Mouse (Mus musculus) 3134 (cell line): ENCODE data around the gene Camk1d.
"Not testable (repeated sequence)": the region's sequence is repeated elsewhere in the genome, so short reads cannot be mapped to it uniquely, and the experiment has no call there.

Experiments
- DNase-seq: peaks from one replicate; pipeline ENCODE4 v3.0.0-alpha.2; 2011; ENCODE audit warnings: low spot score; ENCODE audit not compliant: insufficient read length; ENCODE audit errors: extremely low read depth

Gene Camk1d

GRCm38 (mm10) chr2:5584318-5585027 lies 129.8 kb downstream of the Camk1d start:
- no peak for DNase-seq

DNA sequence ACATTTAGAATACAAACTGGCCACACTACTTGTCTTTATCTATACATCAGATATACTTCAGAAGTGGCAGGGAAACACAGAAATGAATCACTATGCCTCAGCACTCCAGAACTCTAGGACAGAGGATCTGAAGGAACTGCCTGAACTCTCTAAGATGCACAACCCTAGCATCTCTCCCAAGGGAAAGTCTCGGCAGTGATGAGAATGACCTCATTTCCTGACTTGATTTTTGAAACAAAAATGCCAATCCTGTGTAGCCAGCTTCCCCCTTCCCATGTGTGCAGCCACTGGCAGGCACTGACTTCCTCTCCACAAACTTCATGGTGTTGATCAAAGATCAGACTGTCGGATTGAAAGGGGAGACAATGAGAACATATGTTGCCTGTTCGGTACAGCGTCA lies 134.9 kb downstream of the Camk1d start:
- DNase-seq: peak; percentile 8

GRCm38 (mm10) chr2:5577399-5578129 lies 136.8 kb downstream of the Camk1d start:
- DNase-seq: no peak

- DNase-seq: no peak
These were observed 141.9 kb downstream of the Camk1d start for GRCm38 (mm10) chr2:5572314-5573006.

DNA sequence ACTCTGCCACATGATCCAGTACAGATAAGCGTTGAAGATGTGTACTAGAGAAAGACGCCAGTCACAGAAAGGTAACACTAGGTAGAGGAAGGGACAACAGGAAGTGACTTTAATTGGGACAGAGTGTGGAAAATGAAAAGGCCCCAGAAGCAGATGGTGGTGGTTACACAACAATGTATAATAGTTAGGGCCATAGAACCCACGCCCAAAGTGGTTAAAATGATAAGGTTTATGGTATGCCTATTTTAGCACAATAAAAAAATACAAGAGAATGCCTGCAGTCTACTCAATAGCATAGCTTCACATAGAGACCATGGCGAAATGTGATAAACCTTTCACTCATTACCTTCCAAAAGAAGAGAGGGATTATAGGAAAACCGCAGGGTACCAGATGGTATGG lies 147.7 kb downstream of the Camk1d start:
- DNase-seq: no peak

DNA sequence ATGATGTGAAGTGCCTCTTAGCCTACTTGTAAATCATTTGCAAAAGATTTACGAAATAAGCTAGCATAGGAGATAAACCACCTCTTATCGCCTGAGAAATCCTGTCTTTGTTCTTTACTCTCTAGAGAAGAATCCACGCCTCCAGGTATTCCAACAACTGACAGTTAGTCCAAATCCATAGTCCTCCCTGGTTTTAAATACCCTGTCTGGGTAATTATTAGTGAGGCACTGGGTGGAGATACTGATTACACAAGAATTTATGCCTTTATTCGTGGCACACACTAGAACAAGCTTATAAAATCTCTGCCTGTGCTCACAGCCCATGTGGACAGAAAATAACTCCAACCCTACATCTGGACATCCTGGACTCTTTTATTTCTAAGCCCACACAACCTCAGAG lies 150.6 kb downstream of the Camk1d start:
- no peak for DNase-seq

- no peak for DNase-seq
These were observed 152.9 kb downstream of the Camk1d start for GRCm38 (mm10) chr2:5561446-5561845.

GRCm38 (mm10) chr2:5553264-5553663 lies 161.1 kb downstream of the Camk1d start:
- peak; percentile 27 for DNase-seq

DNA sequence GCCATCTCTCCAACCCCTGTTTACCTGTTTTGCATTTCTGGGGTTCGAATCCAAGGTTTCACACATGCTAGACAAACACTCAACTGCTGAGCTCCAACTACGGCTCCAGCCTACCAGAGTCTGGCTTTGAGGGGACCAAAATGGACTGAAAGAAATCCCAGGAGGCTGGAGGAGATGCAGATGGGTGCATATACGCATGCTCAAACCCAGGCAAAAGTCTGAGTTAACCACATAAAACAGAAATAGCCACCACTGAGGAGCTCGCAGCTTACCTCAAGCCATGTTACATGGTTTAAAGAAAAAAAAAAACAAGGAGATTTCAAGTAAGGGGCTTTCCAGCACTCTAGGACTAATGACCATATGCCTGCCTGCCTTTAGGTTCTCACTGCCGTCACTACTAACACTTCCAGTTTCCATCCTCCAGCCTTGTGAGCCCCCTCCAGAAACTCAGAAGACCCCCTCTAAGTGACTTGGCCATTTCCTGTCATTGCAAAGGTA lies 162.5 kb downstream of the Camk1d start:
- DNase-seq: no peak

- no peak for DNase-seq
These were observed 165.0 kb downstream of the Camk1d start for GRCm38 (mm10) chr2:5549334-5549733.

DNA sequence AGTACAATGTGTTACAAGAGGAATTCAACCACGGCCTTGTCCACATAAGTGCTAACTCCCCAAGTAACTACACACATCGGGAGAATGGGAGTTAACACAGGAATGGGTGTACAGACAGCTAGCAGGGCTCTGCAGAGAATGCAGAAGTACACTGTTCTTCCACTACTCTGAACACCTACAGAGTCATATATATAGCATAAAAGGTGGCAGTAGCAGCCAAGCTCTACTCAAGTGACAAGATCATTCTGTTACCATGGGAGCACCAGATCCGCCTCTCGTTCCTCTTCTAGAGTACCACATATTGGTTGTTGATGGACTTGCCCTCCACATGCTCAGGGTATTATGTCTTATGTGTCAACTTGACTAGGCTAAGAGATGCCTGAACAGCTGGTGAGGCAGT lies 165.4 kb downstream of the Camk1d start:
- no peak for DNase-seq

DNA sequence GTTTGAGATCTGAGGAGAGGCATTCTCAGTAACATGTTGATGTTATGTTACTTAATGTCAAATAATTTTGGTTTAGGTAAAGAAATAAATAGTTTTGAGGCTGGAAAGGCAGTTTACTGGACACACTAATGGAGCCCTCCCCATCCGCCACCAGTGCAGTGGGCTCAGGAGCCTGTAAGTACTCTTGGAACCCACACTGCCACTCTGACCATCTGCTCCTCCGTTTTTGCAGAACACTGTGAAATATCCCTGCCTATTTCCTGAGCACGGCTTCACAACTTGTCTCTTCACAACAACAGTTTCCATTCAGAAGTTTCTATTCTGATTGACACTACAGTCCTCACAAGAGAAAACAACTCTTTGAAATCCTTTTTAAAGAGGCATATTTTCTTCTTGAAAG lies 173.4 kb downstream of the Camk1d start:
- no peak for DNase-seq

- DNase-seq: not testable (repeated sequence)
These were observed 174.4 kb downstream of the Camk1d start for GRCm38 (mm10) chr2:5539894-5540293.

DNA sequence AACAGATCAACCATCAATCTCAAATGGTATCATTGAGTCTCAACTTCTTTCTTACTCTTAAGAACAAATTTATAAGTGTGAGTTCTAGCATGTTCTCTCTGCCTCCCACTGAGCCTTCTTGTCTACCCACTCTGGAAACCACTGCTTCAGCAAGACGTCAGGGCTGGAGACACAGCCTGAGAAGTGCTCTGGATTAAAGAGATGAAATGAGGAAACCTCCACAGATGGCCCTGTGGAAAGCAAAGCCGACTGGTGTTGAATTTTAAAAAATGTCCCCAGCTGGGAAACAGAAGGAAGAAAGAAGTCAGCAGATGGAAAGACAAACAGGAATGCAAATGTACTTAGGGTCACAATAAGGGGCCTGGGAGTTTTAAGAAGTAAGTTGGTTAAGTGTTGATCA lies 180.4 kb downstream of the Camk1d start:
- no peak for DNase-seq

GRCm38 (mm10) chr2:5529992-5530391 lies 184.3 kb downstream of the Camk1d start:
- no peak for DNase-seq

- no peak for DNase-seq
These were observed 195.1 kb downstream of the Camk1d start for GRCm38 (mm10) chr2:5519221-5519669.

DNA sequence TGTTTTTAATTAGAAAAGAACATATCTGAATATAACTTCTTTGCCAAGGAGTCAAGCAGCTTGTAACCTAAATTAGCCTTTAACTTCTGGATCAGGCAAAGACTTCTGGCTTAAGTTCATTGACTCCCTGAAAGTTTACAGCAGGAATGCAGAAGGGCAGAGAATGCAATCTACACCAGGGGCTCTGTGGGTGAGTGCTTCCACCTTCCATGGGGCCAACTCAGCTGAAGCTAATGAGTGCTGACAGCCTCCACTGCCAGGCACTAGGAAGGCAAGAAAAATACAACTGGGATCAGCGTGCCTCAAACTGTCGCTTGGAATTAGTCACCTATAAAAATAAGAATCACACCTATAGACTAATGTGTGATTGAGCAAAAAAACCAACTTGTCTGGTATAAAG lies 199.2 kb downstream of the Camk1d start:
- DNase-seq: no peak

GRCm38 (mm10) chr2:5514095-5514494 lies 200.2 kb downstream of the Camk1d start:
- no peak for DNase-seq

GRCm38 (mm10) chr2:5513621-5514020 lies 200.7 kb downstream of the Camk1d start:
- no peak for DNase-seq

GRCm38 (mm10) chr2:5510042-5510441 lies 204.3 kb downstream of the Camk1d start:
- DNase-seq: no peak

GRCm38 (mm10) chr2:5499620-5500019 lies 214.7 kb downstream of the Camk1d start:
- DNase-seq: no peak
